Mouse (Mus musculus) cerebellum, adult 2 months (tissue): ENCODE measurements around the gene Pex14.

Experiments
- CTCF ChIP-seq: fragments of 200-500 bp; IDR thresholded peaks from 2 replicates; pipeline ENCODE4 v1.5.1; 2011; ENCODE audit warnings: low read depth, mild to moderate bottlenecking, control low read depth, low read length, moderate library complexity, borderline replicate concordance; ENCODE audit not compliant: insufficient read depth
- POLR2A ChIP-seq: fragments of 200-500 bp; IDR thresholded peaks from 2 replicates; pipeline ENCODE4 v1.6.1; 2011; ENCODE audit warnings: low read length, control low read depth, borderline replicate concordance; ENCODE audit not compliant: insufficient read depth

DNA sequence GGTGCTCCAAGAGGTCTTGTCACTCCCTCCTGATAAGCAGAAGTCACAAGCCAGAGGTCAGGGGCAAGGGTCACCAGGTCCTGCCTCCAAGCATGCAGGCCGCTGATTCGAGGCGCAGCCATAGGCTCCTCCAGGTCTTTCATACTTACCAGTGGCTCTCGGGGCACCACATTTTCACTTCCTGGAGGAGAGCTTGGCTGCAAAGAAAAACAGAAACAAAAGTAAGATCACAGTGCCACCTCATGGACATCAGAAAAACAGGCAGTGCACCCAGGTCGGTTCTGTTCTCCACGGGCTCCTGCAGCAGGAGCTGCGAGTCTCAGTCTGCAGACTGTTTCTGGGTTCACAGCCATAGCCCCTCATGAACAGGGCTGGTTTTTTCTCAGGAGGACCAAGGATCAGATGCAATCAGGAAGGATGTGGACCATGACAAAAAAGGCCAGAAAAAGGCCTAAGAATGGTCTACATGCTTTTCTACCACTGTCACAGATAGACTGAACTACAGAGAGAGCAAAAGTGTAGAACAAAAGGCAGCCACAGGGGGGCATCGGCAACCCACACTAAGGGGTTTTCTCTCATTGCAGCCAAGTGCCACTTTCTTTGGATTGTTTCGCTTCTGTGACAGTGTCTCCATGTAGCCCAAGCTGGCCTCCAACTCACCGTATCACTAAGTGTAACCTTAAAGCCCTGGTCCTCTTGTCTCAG lies 23.7 kb downstream of the Pex14 start:
- TF ChIP-seq CTCF (peak; percentile 74), POLR2A (no peak)
